Mouse (Mus musculus) gastrocnemius, adult 8-10 months (tissue): ENCODE results near the gene Cfap61. TPM values are rescaled to one million over a fixed set of nuclear protein-coding genes. Genes with fewer than 3 reads are reported as not detected.

Source experiments
- DNase-seq, 2 experiments: peaks; one replicate each; pipeline ENCODE4 v3.0.0; 2022; ENCODE audit warnings: low spot score in 2 of 2
- total RNA-seq, 4 experiments: library from RNA; stranded (reverse); gene quantifications; 2 replicates each; pipeline ENCODE4 v1.2.4; 2022

Gene Cfap61
- total RNA-seq, 4 experiments from 2014 or later = not detected

GRCm38 (mm10) chr2:146009596-146010349 lies 75.2 kb downstream of the Cfap61 start:
- DNase-seq = no peak

DNA sequence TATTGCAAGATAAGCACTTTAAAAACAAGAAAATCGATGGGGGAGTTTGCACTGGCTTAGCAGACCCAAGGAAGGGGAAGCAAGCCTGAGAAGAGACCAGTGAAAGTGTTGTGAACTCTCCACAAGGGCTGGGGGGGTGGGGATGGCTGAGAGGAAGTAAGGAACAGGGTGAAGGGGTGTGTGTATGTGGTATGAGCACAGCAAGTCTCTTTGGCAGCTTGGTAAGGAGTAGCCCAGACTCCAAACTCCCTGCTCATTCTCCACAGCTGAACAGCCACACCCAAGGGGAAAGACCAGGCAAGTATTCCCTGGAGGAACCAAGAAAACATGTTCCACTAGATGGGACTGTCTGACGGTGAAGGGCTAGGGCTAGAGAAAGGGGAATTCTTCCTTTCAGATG lies 76.2 kb downstream of the Cfap61 start:
- DNase-seq = no peak

GRCm38 (mm10) chr2:146015341-146016186 lies 81.0 kb downstream of the Cfap61 start:
- no peak for DNase-seq

- DNase-seq = no peak
These were observed 88.3 kb downstream of the Cfap61 start for GRCm38 (mm10) chr2:146022846-146023245.

DNA sequence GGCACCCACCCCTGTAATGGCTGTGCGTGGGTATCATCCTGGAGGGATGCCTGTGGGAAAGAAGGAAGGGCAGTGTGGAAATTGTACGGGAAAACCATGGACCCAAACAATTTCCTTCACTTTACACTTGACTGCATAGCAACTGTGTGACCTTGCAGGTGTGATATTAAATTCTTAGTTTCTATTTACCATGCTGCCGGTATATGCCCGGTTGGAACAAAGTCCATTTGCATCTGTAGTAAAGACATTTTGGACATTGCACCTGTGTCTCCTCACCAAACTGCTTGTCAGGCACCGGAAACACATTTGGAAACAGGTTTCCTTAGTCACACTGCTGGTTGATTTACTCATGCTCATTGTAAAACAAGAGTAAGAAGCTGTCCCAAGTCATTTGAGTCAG lies 109.1 kb downstream of the Cfap61 start:
- no peak for DNase-seq

DNA sequence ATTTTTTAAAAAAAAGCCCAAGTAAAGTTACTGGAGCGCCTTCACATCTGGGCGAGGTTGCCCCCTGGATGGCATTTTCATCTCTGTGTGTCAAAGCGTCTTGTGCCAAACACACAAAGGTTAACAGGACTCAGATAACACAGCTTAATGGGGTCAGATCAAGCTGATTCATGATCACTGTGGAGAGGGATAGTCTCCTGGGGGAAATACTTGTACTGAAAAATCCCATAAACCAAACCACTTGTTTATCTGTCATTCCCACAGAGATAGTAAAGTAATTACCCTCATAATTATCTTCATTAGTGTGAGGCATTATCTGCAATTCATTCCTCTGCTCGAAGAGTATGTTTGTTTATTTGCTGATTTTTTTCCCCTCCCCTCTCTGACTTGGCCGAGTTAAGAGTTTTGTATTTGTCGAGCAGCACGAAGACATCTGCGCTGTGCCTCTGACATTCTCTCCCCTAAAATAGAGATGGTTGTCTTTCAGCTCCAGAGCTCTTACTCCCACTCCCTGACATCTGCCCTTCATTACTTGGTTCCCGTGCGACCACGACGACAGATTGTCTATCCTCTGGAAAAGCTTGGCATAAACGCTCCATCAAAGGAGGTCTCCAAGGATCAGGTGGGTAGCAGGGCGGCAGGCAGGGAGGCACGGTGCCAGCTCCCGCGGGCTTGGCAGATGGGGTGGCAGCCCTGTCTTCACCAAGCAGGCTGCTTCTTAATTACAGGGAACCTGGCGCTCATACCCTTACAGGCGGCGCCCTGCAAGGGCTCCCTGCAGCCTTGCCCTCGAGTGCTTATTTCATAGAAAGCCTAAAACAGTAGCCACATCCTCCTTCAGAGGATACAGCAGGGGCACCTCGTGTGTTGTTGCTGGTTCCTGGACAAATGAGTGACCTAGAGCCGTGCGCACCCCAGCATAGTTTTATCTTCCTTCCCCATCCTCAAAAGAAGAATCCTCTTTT lies 110.6 kb downstream of the Cfap61 start:
- DNase-seq = no peak

DNA sequence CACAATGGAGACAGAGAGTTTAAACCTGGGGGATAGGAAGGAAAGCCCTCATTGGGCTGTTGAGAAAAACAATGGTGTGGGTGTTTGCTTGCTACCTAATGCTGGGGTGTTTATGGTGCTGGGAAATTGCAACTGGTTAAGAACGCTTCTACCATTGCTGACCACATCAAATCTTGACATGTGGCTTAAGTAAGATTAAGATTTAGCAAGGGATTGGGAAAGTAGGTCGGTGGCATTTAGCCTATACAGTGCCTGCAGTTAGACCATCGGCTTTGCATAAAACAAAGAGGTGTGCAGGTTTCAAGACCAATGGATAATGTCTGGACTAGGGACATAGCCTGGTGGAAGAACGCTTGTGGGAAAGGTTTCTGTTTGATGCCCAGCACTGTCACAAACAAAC lies 113.1 kb downstream of the Cfap61 start:
- DNase-seq = no peak

DNA sequence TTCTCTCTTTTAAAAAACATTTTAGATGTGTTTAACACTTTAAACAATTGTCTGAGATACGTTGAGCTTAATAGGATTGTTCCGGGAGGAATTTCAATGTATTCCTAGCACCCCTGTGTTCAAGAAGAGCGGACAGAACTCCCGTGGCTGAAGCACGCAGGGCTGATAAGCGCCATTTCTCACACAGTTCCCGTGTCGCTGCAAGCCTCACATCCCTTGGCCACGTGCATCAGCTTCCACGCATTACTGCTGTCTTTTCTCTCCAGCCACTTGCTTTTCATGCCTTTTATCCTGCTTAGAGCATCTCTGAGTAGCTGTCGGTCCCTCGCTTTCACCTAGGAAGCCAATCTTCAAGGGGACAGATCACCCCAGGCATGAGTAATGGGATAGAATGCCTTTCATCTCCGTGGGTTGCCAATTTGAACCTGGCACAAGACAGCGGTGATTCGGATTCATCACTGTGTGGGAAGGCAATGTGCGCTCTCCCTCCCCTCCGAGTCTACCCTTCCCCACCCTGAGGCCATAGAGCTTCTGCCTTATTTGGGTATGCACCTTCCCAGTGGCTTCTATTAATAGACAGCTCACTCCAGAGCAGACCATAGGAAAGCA lies 113.7 kb downstream of the Cfap61 start:
- DNase-seq = no peak

DNA sequence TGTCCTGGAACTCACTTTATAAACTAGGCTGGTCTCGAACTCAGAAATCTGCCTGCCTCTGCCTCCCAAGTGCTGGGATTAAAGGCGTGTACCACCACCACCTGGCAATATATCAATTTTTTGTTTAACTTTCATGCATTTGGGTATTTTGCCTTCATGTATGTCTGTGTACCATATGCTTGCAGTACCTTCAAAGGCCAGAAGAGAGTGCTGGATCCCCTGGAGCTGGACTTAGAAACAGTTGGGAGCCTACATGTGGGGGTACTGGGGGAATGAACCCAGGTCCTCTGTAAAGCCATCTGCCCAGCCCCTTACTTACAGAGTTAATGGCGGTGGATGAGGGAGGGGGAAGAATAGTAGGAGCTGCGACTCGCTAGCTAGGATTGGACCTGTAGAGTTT lies 114.8 kb downstream of the Cfap61 start:
- DNase-seq = no peak

DNA sequence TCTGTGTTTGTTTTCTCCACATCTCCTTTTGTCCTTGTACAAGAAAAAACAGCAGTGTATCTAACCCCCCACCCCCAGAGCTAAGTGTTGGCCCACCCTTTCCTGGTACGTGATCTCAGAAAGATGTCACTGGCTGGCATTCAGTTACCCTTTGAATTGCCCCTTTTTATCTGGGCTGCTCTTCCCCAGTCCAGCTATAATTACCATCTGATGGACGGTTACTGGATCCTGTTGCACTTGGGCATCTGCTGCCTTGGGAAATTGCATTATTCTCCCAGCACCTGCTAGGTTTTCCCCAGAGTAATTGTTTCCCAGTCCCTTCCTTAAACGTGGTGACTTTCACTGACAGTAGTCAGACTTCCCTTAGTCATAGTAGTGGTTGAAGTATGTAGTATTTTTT lies 115.5 kb downstream of the Cfap61 start:
- no peak for DNase-seq

DNA sequence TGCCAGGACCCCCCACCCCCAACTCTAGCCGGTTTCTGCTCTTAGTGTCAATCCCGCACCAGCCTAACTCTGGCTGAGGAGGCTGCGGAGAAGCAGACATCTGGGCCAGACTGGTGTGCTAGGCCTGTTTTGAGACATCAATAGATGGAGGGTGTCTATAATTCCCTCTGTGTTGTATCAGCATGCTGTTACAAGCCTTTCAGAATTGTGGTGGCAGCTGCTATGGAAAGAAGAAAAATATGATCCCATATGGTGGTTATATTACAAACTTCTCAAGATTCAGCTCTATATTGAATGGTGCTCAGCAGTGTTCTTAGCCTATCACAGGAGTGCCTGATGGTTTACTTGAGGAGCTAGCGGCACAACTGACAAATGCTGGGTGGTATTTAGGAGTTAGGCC lies 116.8 kb downstream of the Cfap61 start:
- DNase-seq = no peak

GRCm38 (mm10) chr2:146057123-146057522 lies 122.5 kb downstream of the Cfap61 start:
- no peak for DNase-seq

- no peak for DNase-seq
These were observed 124.2 kb downstream of the Cfap61 start for GRCm38 (mm10) chr2:146058791-146059190.

GRCm38 (mm10) chr2:146061421-146062300 lies 127.1 kb downstream of the Cfap61 start:
- DNase-seq = no peak

- no peak for DNase-seq
These were observed 127.9 kb downstream of the Cfap61 start for GRCm38 (mm10) chr2:146062330-146063092.

DNA sequence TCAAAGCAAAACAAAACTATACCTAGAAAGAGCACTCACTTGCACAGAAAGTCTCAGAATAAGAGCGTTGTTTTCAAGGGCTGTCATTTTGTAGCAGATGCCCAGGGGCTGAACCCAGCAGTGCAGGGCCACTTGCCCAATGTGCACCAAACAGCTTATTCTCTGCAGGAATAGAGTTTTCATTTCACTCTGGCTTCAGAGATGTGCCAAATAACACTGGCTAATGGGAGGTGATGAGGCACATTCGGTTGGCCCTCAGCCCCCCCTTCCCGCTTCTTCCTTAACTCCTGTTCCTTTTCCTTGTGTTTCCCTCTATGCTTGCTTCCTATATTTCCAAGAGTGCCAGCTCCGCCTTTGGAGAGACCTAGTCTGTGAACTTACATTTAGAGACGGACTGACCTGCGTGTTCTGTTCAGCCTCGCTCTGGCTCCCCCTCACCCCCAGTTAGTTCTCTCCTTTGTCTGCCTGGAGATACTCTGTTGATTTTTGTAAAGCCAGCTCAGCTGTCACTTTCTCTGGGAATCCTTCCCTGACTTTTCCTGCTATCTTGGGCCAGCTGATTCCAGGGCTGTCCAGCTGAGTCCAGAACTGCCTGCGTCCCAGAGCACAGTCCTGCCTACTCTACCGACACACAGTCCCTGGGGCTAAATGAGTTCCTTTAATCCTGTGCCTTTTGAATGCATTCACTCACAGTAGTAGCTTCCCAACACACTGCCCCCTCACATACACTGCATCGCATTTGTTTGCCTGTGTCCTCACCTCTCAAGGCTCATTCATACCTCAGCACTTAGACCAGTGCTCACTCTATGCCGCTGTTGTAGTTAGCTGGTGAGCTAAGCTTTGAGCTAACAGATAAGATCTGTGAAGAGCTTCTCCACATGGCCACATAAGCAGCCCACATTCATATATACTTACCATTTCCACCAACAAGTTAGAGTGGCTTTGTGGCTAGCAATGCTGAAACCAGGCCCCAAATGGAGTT lies 128.8 kb downstream of the Cfap61 start:
- no peak for DNase-seq

- no peak for DNase-seq
These were observed 132.8 kb downstream of the Cfap61 start for GRCm38 (mm10) chr2:146067364-146067763.

- no peak for DNase-seq
These were observed 138.7 kb downstream of the Cfap61 start for GRCm38 (mm10) chr2:146073300-146073699.
